Mouse (Mus musculus) left cerebral cortex, adult 9 months (tissue): ENCODE measurements around the gene Ccnb2.
A peak's percentile ranks its signal among the peaks of the same experiment; 100 is the strongest.
"Not testable (repeated sequence)": the region's sequence is repeated elsewhere in the genome, so short reads cannot be mapped to it uniquely, and the experiment has no call there.

Experiments used
- DNase-seq, 2 experiments: peaks; one replicate each; pipeline ENCODE4 v3.0.0; 2022; ENCODE audit warnings: low spot score in 2 of 2

Ccnb2 gene

DNA sequence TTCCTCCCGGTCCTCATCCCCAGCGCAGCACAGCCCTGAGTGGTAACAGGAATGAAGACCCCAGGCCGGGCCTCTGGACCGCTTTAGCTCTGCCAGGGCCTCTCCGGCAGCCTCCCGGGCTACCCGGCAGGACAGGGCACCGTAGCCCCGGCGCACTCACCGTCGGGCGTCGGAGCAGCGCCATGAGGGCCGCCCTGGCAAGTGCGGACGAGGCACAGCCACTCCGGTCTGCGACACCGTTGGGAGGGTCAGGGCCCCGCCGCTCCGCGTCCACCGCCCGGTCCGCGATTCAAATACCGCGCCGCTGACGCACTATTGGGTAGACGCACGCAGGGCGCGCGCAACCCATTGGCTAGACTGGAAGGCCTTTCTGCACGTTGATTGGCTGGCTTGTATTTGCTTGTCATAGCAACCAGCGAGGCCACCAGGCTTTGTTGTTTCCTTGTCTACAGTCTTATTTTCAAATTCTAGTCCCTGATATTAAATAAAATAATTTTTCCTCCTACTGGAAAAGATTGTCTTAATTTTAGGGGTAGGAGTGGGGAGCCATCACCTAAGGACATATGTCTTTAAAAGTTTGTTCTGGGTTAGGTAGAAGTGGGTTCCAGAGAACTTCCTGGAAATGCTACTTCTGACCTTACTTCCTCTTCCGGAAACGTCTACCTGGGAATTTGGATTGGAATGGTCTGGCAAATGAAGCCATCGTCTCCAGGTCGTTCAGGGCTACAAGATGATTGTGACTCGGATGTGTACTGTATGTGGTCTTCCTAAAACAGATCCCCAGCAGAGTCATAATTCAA, at the start of gene Ccnb2:
Gene Ccnb2, minus strand, starts transcription at position 291 of the 800 bp plus-strand sequence.
- DNase-seq = peak; percentile 63 to 83

DNA sequence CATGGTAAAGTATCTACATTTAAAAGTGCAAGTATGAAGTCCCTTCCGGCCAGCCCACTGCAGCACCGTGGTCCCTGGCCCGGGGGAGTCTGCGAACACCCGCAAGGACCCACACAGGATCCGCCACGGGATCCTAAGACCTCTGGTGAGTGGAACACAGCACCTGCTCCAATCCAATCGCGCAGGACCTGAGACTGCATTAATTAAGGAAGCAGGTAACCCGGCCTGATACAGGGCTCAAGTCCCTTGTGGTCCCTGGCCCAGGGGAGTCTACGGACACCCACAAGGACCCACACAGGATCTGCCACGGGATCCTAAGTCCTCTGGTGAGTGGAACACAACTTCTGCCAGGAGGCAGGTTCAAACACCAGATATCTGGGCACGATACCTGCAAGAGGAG, 41.7 kb upstream of the Ccnb2 start:
- not testable (repeated sequence) for DNase-seq

DNA sequence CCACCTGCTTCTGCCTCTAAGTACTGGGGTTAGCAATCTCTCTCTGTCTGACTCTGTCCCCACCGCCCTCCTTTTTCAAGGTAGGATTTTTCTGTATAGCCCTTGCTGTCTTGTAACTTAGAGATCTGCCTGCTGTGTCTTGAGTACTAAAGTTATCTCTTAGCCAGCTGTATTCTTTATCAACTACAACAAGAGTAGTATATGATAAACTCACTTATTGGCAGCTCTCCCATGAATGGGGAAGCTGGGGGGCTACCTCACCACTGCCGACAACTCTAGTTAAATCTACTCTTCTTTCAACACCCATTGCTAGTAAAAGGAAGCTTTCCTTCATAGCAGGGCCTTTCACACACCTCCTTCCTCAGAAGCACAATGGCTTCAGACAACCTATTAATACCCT, 31.0 kb upstream of the Ccnb2 start:
- DNase-seq = no peak

DNA sequence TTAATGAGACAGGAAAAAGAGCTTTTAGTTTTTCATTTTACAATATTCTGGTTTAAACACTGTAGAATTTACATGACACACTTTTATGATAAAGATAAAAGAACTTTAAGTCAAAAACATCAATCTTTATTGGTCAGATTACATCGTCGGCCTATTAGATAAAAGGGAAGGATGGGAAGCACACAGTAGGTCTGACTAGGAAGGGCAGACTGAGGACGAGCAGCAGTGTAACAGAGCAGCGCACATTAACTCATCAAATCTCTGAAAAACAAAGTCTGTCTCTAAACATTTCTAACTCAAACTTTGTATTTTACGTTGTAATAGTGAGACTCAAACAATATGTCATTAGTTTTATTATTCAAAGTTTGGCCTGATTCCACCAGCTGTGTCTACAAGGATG, 27.7 kb upstream of the Ccnb2 start:
- DNase-seq = no peak

DNA sequence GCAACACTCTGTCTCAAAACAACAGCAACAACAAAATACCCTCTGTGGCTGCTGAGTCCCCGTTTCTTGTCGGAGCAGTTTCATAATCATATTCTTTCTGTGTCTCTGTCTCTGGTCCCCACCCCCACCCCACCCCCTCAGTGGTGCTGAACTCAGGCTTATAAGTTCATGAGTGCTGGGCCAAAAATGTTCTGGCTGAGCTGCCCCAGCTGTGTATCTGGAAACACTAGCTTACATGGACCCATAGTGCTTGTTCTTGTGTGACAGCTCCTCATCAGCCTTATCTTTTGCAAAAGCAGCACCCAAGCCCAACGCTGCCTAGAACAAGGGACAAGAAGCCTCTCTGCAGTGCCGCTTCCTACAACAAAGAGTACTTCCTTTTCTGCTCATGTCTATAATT, 18.6 kb upstream of the Ccnb2 start:
- DNase-seq = no peak

DNA sequence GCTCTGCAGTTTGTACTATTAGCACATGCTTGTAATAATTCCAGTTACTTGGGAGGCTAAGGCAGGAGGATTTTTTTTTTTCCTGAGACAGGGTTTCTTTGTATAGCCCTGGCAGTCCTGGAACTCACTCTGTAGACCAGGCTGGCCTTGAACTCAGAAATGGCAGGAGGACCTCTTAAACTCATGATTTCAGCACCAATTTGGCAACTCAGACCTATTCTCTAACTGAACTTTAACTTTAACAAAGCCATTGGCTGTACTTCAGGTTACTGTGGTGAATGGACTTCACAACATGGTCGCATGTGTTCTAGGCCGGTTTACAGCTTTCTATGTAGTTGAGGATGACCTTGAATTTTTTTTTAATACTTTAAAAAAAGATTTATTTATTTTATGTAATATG, 1.3 kb upstream of the Ccnb2 start:
- DNase-seq = no peak

DNA sequence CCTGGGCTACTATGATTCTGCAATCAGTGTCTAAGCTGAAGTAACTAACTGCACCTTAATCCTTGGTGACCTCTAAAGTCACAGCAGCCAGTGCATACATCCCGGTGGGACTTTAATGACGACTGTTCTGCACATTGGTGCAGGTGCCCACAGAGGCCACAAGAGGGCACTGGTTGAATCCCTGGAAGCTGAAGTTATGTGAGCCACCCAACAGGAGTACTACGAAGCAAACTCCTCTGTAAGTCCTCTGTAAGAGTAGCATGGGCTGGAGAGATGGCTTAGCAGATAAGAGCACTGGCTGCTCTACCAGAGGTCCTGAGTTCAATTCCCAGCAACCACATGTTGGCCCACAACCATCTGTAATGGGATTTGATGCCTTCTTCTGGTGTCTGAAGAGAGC, 4.9 kb downstream of the Ccnb2 start:
- DNase-seq = no peak

DNA sequence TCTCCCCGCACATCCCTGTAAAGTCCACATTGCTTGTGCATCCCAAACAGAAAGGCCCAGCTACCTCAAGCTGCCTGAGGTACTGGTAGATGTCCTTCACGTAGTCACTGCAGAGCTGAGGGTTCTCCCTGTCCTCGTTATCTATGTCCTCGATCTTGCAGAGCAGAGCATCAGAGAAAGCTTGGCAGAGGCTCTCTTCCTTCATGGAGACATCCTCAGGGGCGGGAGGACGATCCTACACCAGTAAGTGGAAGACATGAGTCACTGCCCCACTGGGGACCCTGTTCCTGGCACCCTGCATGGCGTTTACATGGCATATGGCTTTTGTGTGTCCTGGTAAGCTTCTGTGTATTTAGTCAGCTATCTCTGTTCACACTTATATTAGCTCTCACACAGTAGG, 8.3 kb downstream of the Ccnb2 start:
- no peak for DNase-seq

DNA sequence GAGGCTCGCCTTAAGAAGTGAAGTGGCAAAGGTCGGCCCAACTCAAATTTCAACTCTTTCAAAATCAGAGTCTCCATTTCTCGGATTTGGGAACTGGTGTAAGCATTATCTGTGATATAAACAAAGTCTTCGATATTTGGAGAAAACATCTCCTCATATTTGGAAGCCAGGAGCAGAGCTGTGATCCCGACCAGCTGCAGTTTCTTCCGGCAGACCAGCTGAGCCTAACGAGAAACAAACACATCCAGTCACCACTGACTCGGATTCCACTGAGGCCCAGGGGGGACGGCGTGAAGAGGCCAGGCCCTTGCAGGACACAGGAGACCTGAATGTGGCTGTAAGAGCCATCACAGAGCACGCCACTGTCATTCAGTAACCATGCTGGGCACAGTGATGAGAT, 10.7 kb downstream of the Ccnb2 start:
- DNase-seq = no peak

DNA sequence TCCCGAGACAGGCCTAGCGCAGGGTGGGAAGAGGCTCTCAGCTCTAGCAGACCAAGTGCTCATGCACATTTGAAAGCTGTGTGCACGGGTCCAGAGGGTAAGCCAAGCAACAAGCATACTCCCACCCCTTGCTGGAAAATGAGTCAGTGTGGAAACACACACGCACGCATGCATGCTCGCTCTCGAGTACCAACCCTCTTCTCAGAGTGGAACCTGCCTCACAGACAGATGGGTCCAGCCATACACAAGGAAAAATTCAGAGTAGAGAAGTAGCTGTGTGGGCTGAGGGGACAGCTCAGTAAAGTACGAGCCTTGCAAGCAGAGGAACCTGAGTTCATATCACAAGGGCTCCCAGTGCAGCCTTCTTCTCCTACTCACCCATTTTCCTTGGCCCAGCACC, 11.6 kb downstream of the Ccnb2 start:
- no peak for DNase-seq

DNA sequence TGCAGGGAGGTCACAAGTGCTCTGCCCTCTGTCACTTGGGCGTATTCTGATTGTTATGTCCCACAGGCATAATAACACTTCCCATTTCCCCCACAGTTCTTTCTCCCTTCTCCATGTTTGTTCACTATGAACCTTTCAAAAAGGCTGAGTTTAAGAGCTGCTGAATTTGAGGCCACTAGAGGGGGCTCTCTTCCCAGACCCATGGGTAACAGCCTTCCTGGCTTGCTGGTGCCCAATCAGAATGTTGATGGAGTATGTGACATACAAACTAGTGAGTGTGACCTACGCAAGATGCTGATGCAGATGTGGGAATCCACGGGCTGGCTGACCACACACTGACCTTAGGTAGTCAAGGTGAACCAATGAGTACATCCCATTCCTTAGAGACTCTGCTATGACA, 12.6 kb downstream of the Ccnb2 start:
- peak in 1 of 2 experiments; percentile 40 for DNase-seq

DNA sequence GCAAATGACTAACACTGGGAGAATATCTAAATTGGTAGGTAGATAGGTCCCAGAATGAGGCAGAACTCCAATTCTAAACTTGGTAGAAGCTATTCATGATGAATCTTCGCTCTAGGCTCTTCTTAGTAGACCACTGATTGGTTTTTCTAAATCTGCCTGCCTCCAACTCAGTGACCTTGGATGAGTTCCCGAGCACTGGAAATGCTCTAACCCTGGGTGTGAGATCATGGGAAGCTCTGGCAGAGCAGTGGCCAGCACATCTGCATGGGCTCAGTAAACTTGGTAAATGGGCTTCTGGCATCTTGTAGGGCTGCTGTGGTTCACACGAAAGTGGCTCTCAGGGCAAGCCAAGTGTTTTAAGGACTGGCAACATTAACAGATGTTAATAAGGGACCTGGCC, 14.8 kb downstream of the Ccnb2 start:
- no peak for DNase-seq

DNA sequence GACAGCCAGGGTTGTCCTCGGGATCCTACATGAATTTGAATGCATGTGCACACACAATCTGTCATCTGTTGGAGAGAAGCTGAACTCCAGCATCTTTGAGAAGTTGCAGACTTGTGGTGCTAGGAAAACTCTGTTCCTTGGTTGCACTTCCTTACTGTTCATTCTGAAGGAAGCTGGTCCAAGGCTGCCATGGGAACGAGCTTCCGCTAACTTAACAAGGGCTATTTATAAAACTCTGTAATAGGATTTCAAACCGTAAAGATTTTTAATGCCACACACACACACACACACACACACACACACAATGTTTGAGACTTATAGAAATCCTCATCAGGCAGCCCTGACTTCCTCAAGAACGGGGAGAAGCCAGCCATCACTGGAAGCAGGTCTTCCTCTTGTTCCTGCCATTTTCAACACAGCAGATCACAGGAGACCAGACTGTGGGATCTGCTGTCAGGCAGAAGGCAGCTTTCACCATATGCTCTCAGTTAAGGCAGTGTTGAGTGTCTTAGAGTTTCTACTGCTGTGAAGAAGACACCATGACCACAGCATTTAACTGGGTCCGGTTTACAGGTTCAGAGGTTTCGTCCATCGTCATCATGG, 19.3 kb downstream of the Ccnb2 start:
- peak in 1 of 2 experiments; percentile 54 for DNase-seq

DNA sequence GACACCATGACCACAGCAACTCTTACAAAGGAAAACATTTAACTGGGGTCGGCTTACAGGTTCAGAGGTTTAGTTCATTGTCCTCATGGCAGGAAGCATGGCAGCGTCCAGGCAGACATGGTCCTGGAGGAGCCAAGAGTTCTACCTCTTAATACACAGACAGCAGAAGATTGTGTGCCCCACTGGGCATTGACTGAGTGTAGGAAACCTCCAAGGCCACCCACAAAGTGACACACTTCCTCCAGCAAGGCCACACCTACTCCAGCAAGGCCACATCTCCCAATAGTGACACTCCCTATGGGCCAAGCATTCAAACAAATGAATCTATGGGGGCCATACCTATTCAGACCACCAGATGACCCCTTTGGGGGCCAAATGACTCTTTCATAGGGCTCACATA, 25.3 kb downstream of the Ccnb2 start:
- no peak for DNase-seq

DNA sequence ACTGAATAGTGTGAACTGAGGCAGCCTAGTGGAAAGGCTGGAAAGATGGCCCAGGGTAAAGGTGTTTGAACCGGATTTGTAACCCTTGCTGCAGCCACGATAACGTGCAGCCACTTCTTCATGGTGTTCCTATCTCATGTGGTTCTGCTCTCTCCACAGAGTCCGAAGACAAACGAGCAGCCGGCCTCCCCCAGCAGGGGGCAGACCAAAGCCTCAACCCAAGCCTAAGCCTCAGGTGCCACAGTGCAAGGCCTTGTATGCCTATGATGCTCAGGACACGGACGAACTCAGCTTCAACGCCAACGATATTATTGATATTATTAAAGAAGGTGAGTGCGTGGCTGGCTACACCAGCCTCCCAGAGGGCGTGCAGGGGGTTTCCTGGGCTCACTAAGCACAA, 25.7 kb downstream of the Ccnb2 start:
- DNase-seq = no peak

DNA sequence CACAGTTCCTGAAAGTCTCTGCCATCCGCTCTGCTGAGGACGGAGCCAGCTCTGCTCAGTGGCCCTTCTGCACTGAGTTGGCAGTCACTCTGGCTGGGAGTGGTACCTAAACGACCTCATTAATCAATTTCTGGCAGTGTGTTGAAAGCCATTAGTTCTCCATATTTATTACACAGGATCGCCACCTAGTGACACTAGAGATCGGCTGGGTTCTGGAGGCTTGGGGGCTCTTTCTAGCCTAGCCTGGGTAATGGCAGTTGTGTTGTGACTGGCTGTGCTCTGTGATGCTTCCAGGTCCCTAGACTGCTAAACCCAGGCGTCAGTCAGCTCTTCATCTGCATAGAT, 28.8 kb downstream of the Ccnb2 start:
- peak in 1 of 2 experiments; percentile 54 for DNase-seq

DNA sequence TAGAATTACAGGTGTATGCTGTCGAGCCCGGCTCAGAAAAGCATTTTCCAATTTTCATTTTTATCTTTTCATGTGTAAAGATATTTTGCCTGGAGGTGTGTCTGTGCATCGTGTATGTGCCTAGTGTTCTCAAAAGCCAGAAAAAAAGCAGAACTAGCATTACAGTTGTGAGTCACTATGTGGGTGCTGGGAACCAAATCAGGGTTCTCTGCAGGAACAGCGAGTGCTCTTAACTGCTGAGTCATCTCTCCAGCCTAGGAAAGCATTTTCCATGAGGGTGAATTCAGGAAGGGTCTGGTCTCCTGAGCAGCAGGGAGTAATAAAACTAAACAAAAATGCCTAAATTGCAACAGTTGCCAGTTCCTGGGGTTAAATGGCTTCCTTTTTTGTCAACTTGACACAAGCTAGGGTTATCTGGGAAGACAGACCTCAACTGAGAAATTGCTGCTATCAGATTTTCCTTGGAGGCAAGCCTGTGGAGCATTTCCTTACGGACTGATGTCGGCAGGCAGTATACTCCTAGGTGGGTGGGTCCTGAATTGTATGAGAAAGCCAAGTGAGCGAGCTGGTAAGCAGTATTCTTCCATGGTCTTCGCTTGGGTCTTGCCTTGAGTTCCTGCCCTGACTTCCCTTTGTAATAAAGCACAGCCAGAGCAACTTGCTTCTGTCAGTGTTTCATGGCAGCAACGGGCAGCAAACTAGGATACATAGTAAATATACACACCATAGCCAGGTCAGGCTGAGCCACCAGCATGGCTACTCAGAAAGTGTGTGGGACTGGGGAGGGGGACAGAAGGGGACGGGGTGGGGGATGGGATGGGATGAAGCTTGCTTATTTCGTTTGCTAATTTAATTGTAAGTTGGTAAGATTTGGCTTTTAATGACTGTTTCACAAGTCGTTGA, 29.4 kb downstream of the Ccnb2 start:
- no peak for DNase-seq

DNA sequence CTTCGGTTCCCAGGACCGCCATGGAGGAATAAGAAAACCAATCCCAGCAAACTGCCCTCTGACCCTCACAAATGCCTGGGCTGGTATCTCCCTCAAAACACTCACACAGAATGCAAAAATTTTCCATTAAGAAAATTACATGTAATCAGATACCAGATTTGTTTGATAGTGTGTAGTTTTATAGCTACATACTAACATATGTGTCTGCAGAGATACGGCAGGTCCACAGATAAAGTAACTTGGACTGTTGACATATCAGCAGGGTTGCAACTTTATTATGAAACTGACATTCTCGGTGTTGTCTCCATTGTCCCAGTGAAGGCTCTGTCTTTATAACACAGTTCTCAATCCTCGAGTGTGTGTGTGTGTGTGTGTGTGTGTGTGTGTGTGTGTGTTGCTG, 30.3 kb downstream of the Ccnb2 start:
- DNase-seq = no peak

DNA sequence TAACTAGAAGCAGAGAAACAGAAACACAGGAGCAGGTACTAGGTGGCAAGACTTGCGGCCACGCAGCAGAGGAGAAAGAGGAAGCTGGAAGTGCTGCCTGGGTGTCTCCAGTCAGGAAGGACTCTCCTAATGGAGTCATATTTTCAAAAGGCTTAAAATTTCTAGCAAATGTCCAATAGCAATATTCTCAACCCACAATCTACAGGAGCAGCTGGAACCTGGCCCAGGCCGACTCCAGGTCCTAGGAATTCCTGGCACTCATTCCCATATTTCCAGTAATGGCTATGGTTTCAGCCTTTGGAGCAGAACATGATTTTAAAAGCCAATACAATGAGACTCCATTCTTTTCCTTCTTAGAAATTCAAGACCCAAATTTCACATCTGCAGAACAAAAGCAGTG, 31.8 kb downstream of the Ccnb2 start:
- no peak for DNase-seq

DNA sequence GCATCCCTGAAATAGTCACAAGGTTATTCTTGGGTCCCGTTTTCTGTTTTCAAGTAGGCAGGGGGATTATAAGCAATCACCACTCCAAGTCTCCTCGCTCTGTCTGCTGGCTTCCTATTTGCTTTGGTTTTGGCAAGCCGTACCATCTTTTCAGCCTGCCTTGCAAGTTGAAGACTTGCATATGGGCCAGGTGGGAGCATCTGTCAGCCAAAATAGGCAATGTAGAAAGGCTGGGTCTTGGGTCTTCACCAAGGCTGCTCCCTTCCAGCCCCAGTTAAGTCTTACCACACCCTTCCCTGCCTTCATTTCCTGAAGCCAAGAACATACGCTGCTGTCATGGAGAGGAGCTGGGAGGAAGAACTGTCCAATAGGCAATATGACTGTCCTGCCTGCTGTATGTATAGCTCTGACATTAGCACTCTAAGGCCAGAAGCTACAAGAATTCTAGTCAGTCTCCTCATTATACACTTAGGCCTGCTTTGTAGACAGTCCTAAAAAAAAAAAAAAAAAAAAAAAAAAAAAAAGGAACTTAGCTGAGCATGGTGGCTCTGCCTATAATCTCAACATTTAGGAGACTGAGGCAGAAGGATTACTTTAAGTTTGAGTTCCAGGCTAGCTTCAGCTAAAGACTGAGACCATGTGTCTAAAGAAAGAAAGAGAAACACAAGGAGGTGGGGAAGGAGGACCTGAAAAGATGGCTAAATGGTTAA, 33.8 kb downstream of the Ccnb2 start:
- no peak for DNase-seq

DNA sequence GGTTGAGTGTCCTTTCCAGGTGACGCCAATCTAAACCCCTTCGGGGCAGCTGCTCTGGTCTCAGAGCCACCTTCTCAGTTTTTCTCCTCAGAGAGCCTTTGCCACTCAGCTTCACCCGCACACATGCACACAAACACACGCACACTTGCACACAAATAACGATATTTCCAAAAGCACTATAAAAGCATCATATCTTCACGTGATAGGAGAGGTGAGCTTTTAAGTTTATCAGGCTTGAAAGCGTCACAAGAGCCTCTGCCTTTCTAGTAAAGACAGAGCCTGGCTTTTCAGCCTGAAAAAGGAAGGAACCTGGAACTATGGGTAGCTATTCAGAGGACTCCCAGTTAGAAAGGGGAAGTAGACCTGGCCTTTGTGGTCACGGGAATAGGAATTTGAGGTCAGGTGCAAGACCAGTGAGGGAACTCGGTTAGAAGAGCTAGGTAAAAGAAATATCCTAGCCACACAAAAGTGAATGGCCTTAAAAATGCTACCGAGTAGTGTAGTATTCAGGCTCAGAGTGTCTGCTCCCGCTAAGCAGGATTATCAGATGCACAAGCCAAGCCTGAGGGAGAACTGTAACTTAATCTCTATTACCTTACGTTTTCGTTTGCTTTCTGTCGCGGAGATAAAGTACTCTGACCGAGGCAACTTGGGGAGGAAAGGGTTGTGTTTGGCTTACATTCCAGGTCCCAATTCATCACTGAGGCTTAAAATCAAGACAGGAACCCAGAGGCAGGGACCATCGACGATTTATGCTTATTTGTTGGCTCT, 36.2 kb downstream of the Ccnb2 start:
- no peak for DNase-seq
